Mouse (Mus musculus) kidney, embryonic 14.5 days (tissue): ENCODE data around the gene Hspbp1. TPM values are rescaled to one million over a fixed set of nuclear protein-coding genes. Genes with fewer than 3 reads are reported as not detected.
A peak's percentile ranks its signal among the peaks of the same experiment; 100 is the strongest.

Experiments
- ATAC-seq: fragments of 200-750 bp; cut with Nextera tagmentation; 2 replicates; pipeline ENCODE4 v1.8.0; 2017; ENCODE audit warnings: moderate number of reproducible peaks, mild to moderate bottlenecking, moderate TSS enrichment, moderate library complexity; ENCODE audit not compliant: low FRiP score, low TSS enrichment
- H3K27ac ChIP-seq: fragments of 300-500 bp; sonication (generic); 2 replicates; pipeline ENCODE4 v1.5.1; 2014; ENCODE audit warnings: low read depth, mild to moderate bottlenecking, low read length, moderate library complexity, mixed read lengths
- H3K27me3 ChIP-seq: fragments of 300-500 bp; sonication (generic); 2 replicates; pipeline ENCODE4 v1.6.1; 2014; ENCODE audit warnings: mild to moderate bottlenecking, low read length; ENCODE audit not compliant: control insufficient read depth, insufficient read depth
- H3K36me3 ChIP-seq: fragments of 300-500 bp; sonication (generic); 2 replicates; pipeline ENCODE4 v1.6.1; 2014; ENCODE audit warnings: low read length, mixed read lengths; ENCODE audit not compliant: control insufficient read depth, insufficient read depth
- H3K4me1 ChIP-seq: fragments of 300-500 bp; sonication (generic); 2 replicates; pipeline ENCODE4 v1.6.1; 2014; ENCODE audit warnings: low read length, mixed read lengths; ENCODE audit not compliant: control insufficient read depth, insufficient read depth
- H3K4me2 ChIP-seq: fragments of 300-500 bp; sonication (generic); replicated peaks from 2 replicates; pipeline ENCODE4 v1.6.1; 2014; ENCODE audit warnings: low read depth, mild to moderate bottlenecking, low read length
- H3K4me3 ChIP-seq: fragments of 300-500 bp; sonication (generic); 2 replicates; pipeline ENCODE4 v1.5.1; 2014; ENCODE audit warnings: mild to moderate bottlenecking, low read length
- H3K9ac ChIP-seq: fragments of 300-500 bp; sonication (generic); 2 replicates; pipeline ENCODE4 v1.6.1; 2014; ENCODE audit warnings: low read depth, mild to moderate bottlenecking, low read length, moderate library complexity
- H3K9me3 ChIP-seq: fragments of 300-500 bp; sonication (generic); 2 replicates; pipeline ENCODE4 v1.6.1; 2016; ENCODE audit warnings: low read length; ENCODE audit not compliant: control insufficient read depth
- WGBS: fragments of 180-500 bp; shearing (Covaris S2); extraction: QIAGEN DNeasy Blood & Tissue Kit; methylation state at CpG from one replicate; pipeline ENCODE4 v1.1.7; 2014; 5-methylcytosine and 5-hydroxymethylcytosine counted together
- polyA plus RNA-seq: library from polyadenylated mRNA; unstranded; fragments of >200 nt; fragmentation: Nextera tagmentation; extraction: Ambion mirVana; gene quantifications from 2 replicates; pipeline ENCODE4 v1.2.1, GENCODE M21; 2014

The Hspbp1 gene
- polyA plus RNA-seq, 1 experiment from 2014 or later: 113 TPM

GRCm38 (mm10) chr7:4674114-4674731, 10.6 kb downstream of the Hspbp1 start:
- no peak overlapping the region for H3K9ac ChIP-seq
- no peaks in the 10 kb centered on the region for H3K9me3 ChIP-seq
- H3K27ac ChIP-seq: no peak overlapping the region
- H3K4me1 ChIP-seq: no peaks in the 10 kb centered on the region
- no peaks in the 10 kb centered on the region for H3K27me3 ChIP-seq
- peaks cover 58% of the 10 kb centered on the region for H3K36me3 ChIP-seq
- ATAC-seq: no peak
- H3K4me3 ChIP-seq: no peak overlapping the region
- no peak overlapping the region for H3K4me2 ChIP-seq
- WGBS: 91% methylated on average over 12 of the region's 12 CpGs

GRCm38 (mm10) chr7:4671956-4672355, 12.9 kb downstream of the Hspbp1 start:
- Histone ChIP-seq H3K9ac (no peak overlapping the region), H3K27ac (no peak overlapping the region), H3K36me3 (peaks cover 55% of the 10 kb centered on the region), H3K4me1 (no peaks in the 10 kb centered on the region), H3K4me2 (no peak overlapping the region), H3K9me3 (no peaks in the 10 kb centered on the region), H3K27me3 (no peaks in the 10 kb centered on the region), H3K4me3 (no peak overlapping the region)
- 75% methylated on average over 4 of the region's 4 CpGs for WGBS
- 0 out of 2 replicates have a peak, but pooled peaks have one; percentile 70 for ATAC-seq

- no peak for ATAC-seq
- Histone ChIP-seq H3K27me3 (no peaks in the 10 kb centered on the region), H3K4me1 (no peaks in the 10 kb centered on the region), H3K9me3 (no peaks in the 10 kb centered on the region), H3K4me2 (no peak overlapping the region), H3K27ac (no peak overlapping the region), H3K9ac (no peak overlapping the region), H3K4me3 (no peak overlapping the region), H3K36me3 (peaks cover 55% of the 10 kb centered on the region)
- 92% methylated on average over 8 of the region's 8 CpGs for WGBS
Observed at GRCm38 (mm10) chr7:4670655-4671255, 14.1 kb downstream of the Hspbp1 start.

GRCm38 (mm10) chr7:4669156-4669555, 15.7 kb downstream of the Hspbp1 start:
- 90% methylated on average over 9 of the region's 9 CpGs for WGBS
- no peak overlapping the region for H3K4me2 ChIP-seq
- no peak overlapping the region for H3K27ac ChIP-seq
- no peaks in the 10 kb centered on the region for H3K4me1 ChIP-seq
- H3K27me3 ChIP-seq: no peaks in the 10 kb centered on the region
- no peak overlapping the region for H3K4me3 ChIP-seq
- H3K9me3 ChIP-seq: no peaks in the 10 kb centered on the region
- H3K36me3 ChIP-seq: peaks cover 49% of the 10 kb centered on the region
- H3K9ac ChIP-seq: no peak overlapping the region
- ATAC-seq: no peak

GRCm38 (mm10) chr7:4668506-4668905, 16.4 kb downstream of the Hspbp1 start:
- Histone ChIP-seq H3K4me2 (no peak overlapping the region), H3K9me3 (no peaks in the 10 kb centered on the region), H3K27ac (no peak overlapping the region), H3K9ac (no peak overlapping the region), H3K27me3 (no peaks in the 10 kb centered on the region), H3K4me1 (no peaks in the 10 kb centered on the region), H3K36me3 (peaks cover 47% of the 10 kb centered on the region), H3K4me3 (no peak overlapping the region)
- ATAC-seq: no peak
- 96% methylated on average over 8 of the region's 8 CpGs for WGBS

- Histone ChIP-seq H3K36me3 (peaks cover 44% of the 10 kb centered on the region), H3K9ac (no peak overlapping the region), H3K27me3 (no peaks in the 10 kb centered on the region), H3K4me2 (no peak overlapping the region), H3K4me3 (no peak overlapping the region), H3K27ac (no peak overlapping the region), H3K4me1 (no peaks in the 10 kb centered on the region), H3K9me3 (no peaks in the 10 kb centered on the region)
- no peak for ATAC-seq
- 94% methylated on average over 5 of the region's 5 CpGs for WGBS
Observed at GRCm38 (mm10) chr7:4666871-4667270, 18.0 kb downstream of the Hspbp1 start.

GRCm38 (mm10) chr7:4663742-4664141, 21.1 kb downstream of the Hspbp1 start:
- no peak overlapping the region for H3K4me2 ChIP-seq
- 90% methylated on average over 2 of the region's 2 CpGs for WGBS
- H3K9ac ChIP-seq: no peak overlapping the region
- H3K27ac ChIP-seq: no peak overlapping the region
- no peaks in the 10 kb centered on the region for H3K9me3 ChIP-seq
- H3K4me1 ChIP-seq: no peaks in the 10 kb centered on the region
- H3K36me3 ChIP-seq: peaks cover 22% of the 10 kb centered on the region; the same call in 1 of the 2 replicates
- no peak overlapping the region for H3K4me3 ChIP-seq
- no peaks in the 10 kb centered on the region for H3K27me3 ChIP-seq
- no peak for ATAC-seq

- no peaks in the 10 kb centered on the region for H3K27me3 ChIP-seq
- no peak overlapping the region for H3K27ac ChIP-seq
- no peak overlapping the region for H3K4me2 ChIP-seq
- no peak overlapping the region for H3K4me3 ChIP-seq
- peaks cover 17% of the 10 kb centered on the region; the same call in 1 of the 2 replicates for H3K36me3 ChIP-seq
- 75% methylated on average over 8 of the region's 8 CpGs for WGBS
- ATAC-seq: no peak
- no peaks in the 10 kb centered on the region for H3K4me1 ChIP-seq
- no peaks in the 10 kb centered on the region for H3K9me3 ChIP-seq
- H3K9ac ChIP-seq: no peak overlapping the region
Observed at GRCm38 (mm10) chr7:4663179-4663578, 21.7 kb downstream of the Hspbp1 start.

- Histone ChIP-seq H3K27ac (no peak overlapping the region), H3K4me2 (peak overlapping the region; percentile 87)
- 67% methylated on average over 3 of the region's 3 CpGs for WGBS
Observed at GRCm38 (mm10) chr7:4659911-4660443, 24.9 kb downstream of the Hspbp1 start.

More at GRCm38 (mm10) chr7:4659911-4660443, 24.9 kb downstream of the Hspbp1 start:
- peak overlapping the region; percentile 73; the same call in 1 of the 2 replicates for H3K4me3 ChIP-seq
- H3K9ac ChIP-seq: no peak overlapping the region
- H3K27me3 ChIP-seq: no peaks in the 10 kb centered on the region
- ATAC-seq: no peak
- peaks cover 16% of the 10 kb centered on the region for H3K4me1 ChIP-seq
- H3K36me3 ChIP-seq: peaks cover 12% of the 10 kb centered on the region; the same call in 1 of the 2 replicates
- H3K9me3 ChIP-seq: no peaks in the 10 kb centered on the region
